Mouse (Mus musculus) central nervous system, embryonic 11.5 days (tissue): ENCODE data around the gene Foxf1. TPM values are rescaled to one million over a fixed set of nuclear protein-coding genes. Genes with fewer than 3 reads are reported as not detected.

Experiments
- polyA plus RNA-seq: library from polyadenylated mRNA; depleted of rRNA; stranded (reverse); fragments of >200 nt; gene quantifications from 2 replicates; pipeline ENCODE4 v1.2.3, GENCODE M21; 2012; rRNA removed

Foxf1 gene
- 1.9 and 12.7 TPM in 2 replicates for polyA plus RNA-seq

DNA sequence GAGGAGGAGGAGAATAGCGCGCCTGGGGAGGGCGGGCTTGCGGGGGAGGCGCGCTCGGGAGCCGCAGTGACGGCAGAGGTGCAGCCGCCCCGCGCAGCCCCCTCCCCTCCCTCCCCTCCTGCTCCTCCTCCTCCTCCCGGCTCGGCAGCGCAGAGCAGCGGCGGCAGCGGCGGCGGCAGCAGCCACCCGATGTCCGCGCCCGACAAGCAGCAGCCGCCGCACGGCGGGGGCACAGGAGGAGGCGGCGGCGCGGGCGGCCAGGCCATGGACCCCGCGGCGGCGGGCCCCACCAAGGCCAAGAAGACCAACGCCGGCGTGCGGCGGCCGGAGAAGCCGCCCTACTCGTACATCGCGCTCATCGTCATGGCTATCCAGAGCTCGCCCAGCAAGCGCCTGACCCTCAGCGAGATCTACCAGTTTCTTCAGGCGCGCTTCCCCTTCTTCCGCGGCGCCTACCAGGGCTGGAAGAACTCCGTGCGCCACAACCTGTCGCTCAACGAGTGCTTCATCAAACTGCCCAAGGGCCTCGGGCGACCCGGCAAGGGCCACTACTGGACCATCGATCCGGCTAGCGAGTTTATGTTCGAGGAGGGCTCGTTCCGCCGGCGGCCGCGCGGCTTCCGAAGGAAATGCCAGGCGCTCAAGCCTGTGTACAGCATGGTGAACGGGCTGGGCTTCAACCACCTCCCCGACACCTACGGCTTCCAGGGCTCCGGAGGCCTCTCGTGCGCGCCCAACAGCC lies at the start of gene Foxf1:
TSS of gene Foxf1 (plus strand) at position 177 of the 742 bp plus-strand sequence.

DNA sequence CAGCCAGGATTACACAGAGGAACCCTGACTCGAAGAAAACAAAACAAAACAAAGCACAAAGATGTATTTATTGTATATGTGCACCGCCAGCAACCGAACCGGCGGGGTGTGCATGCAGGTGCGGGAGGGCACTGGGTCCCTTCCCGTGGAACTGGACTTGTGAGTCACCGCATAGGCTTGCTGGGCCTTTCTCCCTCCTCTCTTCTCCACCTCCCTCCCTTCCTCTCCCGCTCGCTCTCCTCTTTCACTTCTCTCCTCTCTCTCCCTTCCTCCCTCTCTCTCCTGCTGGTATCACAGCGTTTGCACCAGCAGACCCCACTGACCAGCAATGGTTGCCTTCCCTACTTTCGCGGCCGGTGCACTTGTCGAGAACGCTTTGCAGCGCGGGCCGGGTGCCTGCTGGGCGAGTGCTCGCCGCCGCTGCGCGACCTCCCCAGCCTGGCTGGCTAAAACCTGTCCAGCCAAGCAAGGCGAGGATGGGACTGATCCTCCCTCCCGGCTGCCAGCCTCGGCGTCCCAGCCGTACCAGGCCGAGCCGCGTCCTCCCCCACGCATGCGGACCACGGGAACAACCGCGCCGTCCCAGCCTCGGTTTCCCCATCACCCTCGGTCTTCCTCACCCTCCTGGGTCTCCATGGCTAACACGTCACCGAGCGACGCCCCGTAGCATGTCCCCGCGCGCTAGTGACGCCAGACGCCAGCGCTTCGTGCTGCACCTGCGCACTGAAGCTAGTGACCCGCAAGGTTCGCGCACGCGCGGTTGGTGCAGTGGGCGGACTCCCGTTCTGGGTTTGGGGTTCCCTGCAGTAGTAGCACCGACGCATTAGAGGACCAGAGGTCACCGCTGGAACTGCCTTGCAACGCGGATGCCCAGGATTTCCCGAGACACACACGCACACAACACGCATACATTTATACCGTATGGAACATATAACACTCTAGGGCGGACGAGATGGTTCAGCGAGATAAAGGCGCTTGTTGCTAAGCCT lies 23.8 kb downstream of the Foxf1 start, which contains the start of gene Mthfsd:
TSS of gene Mthfsd (minus strand) at position 725 of the 989 bp plus-strand sequence.

DNA sequence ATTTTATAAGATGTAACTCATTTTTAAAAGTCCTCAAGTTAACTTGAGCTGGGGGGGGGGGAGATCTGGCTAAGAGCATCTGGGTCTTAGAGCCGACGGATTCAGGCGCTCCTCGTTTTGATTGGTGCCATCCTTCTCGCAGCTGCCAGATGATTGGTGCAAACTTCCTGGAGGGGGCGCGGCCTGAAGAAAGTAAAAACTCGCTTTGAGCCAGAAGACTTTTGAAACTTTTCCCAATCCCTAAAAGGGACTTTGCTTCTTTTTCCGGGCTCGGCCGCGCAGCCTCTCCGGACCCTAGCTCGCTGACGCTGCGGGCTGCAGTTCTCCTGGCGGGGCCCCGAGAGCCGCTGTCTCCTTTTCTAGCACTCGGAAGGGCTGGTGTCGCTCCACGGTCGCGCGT lies 31.8 kb downstream of the Foxf1 start, which contains the start of gene Foxc2:
TSS of gene Foxc2 (plus strand) at position 224 of the 400 bp plus-strand sequence.

DNA sequence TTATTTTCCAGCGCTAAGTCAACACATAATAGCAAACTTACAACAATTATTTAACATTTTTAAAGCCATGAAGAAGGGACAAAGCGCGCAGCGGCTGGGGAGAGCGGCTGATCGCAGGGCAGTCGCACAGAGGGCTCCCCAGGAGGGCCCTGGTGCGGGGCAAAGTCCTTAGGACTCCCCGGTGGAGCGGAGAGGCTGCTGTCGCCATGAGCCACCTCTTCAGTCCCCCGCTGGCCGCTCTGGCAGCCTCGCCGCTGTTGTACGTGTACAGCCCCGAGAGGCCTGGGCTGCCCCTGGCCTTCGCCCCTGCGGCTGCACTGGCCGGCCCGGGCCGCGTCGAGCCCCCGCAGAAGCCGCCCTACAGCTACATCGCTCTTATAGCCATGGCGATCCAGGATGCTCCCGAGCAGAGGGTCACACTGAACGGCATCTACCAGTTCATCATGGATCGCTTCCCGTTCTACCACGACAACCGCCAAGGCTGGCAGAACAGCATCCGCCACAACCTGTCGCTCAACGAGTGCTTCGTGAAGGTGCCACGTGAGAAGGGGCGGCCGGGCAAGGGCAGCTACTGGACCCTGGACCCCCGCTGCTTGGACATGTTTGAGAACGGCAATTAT lies 43.7 kb downstream of the Foxf1 start, which contains the start of gene Foxl1:
TSS of gene Foxl1 (plus strand) at position 185 of the 620 bp plus-strand sequence.

Other genes starting within 250 kb of the Foxf1 start
- 76.8 and 92.1 TPM in 2 replicates for gene Mthfsd, start 24.0 kb downstream of the Foxf1 start, polyA plus RNA-seq
- 5.9 and 13.1 TPM in 2 replicates for gene Foxc2, start 31.8 kb downstream of the Foxf1 start, polyA plus RNA-seq
- gene Foxl1, start 43.6 kb downstream of the Foxf1 start, polyA plus RNA-seq: 0.92 and 2.7 TPM in 2 replicates